ENCODE assay signal across 13 mouse cellular contexts in genomic region chr13:51705882-51706854, GRCm38 (mm10). TPM values are rescaled to one million over a fixed set of nuclear protein-coding genes. Genes with fewer than 3 reads are reported as not detected.
DNase-seq lines count a peak whose midpoint lies in the region; ATAC-seq lines count a peak whose summit lies in the region.
"Had no signal": no experiment of that assay in that cellular context is flagged by ENCODE, and none has a peak within 500 bp of the region (broad histone marks: within the 10 kb centered on the region; RNA-seq: fewer than 3 reads in every experiment).

No protein-coding gene starts in this region.

- H3K4me3 ChIP-seq in kidney, embryonic 15.5 days (replicated peaks): no peak overlapping the region
- H3K4me3 ChIP-seq: limb, embryonic 10.5 days had no signal

- peak overlapping the region; percentile 44 for H3K4me2 ChIP-seq in kidney, embryonic 15.5 days

- H3K9me3 ChIP-seq in kidney, embryonic 15.5 days (replicated peaks): no peaks in the 10 kb centered on the region
- H3K9me3 ChIP-seq: limb, embryonic 10.5 days had no signal

- H3K36me3 ChIP-seq in kidney, embryonic 15.5 days: peaks cover 36% of the 10 kb centered on the region

- H3K9ac ChIP-seq in kidney, embryonic 15.5 days: peak overlapping the region; percentile 26; the same call in 1 of the 2 replicates

- 0 out of 2 replicates have a peak, but pooled peaks cover 2% of the 10 kb centered on the region for H3K27me3 ChIP-seq in kidney, embryonic 15.5 days

- peak; percentile 81 for ATAC-seq in kidney, embryonic 15.5 days (replicated peaks; ENCODE audit: low FRiP score)
- ATAC-seq in megakaryocyte-erythroid progenitor cell, adult 5-6 weeks (replicated peaks; ENCODE audit: low FRiP score, low TSS enrichment, poor library complexity, severe bottlenecking): peak; percentile 74
- no peak for ATAC-seq in cerebellum, adult (ENCODE audit: insufficient number of reproducible peaks, low FRiP score, low TSS enrichment)
- ATAC-seq: CD4-positive, CD25-positive, alpha-beta regulatory T cell, adult 4 months had no signal

- DNase-seq in kidney, adult 18-20 months: no peak
- peak; percentile 38 for DNase-seq in right cerebral cortex, adult 18-20 months
- DNase-seq in right cerebral cortex, postnatal 25 days: no peak
- DNase-seq in ovary, postnatal 36 days (ENCODE audit: low spot score): no peak
- DNase-seq: adrenal gland, postnatal 14 days; cerebellum, adult 11 months; layer of hippocampus, adult 9-11 months had no signal

- 0 out of 2 replicates have a peak overlapping the region, but pooled peaks have one; percentile 22 for H3K27ac ChIP-seq in kidney, embryonic 15.5 days
- H3K27ac ChIP-seq: limb, embryonic 10.5 days; macrophage had no signal

- 29% methylated on average over 22 of the region's 22 CpGs for WGBS in kidney, embryonic 15.5 days

- H3K4me1 ChIP-seq in kidney, embryonic 15.5 days: peaks cover 22% of the 10 kb centered on the region

RNA-seq across cellular contexts. Expression of gene Secisbp2, which starts 54.7 kb away (rescaled TPM):
- 26.6 and 31.9 TPM in 2 replicates for polyA plus RNA-seq in kidney, embryonic 15.5 days (2015; fragmentation: Nextera tagmentation; extraction: Ambion mirVana)
- total RNA-seq in megakaryocyte-erythroid progenitor cell, adult 5-6 weeks (2014; fragmentation: Nextera tagmentation): 33.2 and 41.6 TPM in 2 replicates
- total RNA-seq in megakaryocyte-erythroid progenitor cell, adult 5-6 weeks (2017): 29.6 and 31.8 TPM in 2 replicates
